Mouse (Mus musculus) liver, embryonic 15.5 days (tissue): Measurements from ENCODE around the gene Mapk8ip1. TPM values are rescaled to one million over a fixed set of nuclear protein-coding genes. Genes with fewer than 3 reads are reported as not detected.
"Not testable (repeated sequence)": the region's sequence is repeated elsewhere in the genome, so short reads cannot be mapped to it uniquely, and the experiment has no call there.

ENCODE experiments used
- ATAC-seq: fragments of 200-750 bp; cut with Nextera tagmentation; 2 replicates; pipeline ENCODE4 v1.8.0; 2017; ENCODE audit warnings: moderate number of reproducible peaks, mild to moderate bottlenecking, moderate library complexity; ENCODE audit not compliant: insufficient read depth
- H3K27ac ChIP-seq: fragments of 300-500 bp; sonication (generic); replicated peaks from 2 replicates; pipeline ENCODE4 v1.5.1; 2015; ENCODE audit warnings: mild to moderate bottlenecking, inconsistent platforms
- H3K27me3 ChIP-seq: fragments of 300-500 bp; sonication (generic); 2 replicates; pipeline ENCODE4 v1.6.1; 2015; ENCODE audit warnings: mild to moderate bottlenecking, inconsistent platforms
- H3K36me3 ChIP-seq: fragments of 300-500 bp; sonication (generic); replicated peaks from 2 replicates; pipeline ENCODE4 v1.6.1; 2015; ENCODE audit warnings: moderate library complexity, mild to moderate bottlenecking, inconsistent platforms
- H3K4me1 ChIP-seq: fragments of 300-500 bp; sonication (generic); replicated peaks from 2 replicates; pipeline ENCODE4 v1.6.1; 2015; ENCODE audit warnings: inconsistent platforms
- H3K4me2 ChIP-seq: fragments of 300-500 bp; sonication (generic); 2 replicates; pipeline ENCODE4 v1.6.1; 2015; ENCODE audit warnings: moderate library complexity, mild to moderate bottlenecking, inconsistent platforms
- H3K4me3 ChIP-seq: fragments of 300-500 bp; sonication (generic); replicated peaks from 2 replicates; pipeline ENCODE4 v1.5.1; 2015; ENCODE audit warnings: mild to moderate bottlenecking, inconsistent platforms
- H3K9ac ChIP-seq: fragments of 300-500 bp; sonication (generic); 2 replicates; pipeline ENCODE4 v1.6.1; 2015; ENCODE audit warnings: moderate library complexity, mild to moderate bottlenecking, inconsistent platforms
- H3K9me3 ChIP-seq: fragments of 300-500 bp; sonication (generic); replicated peaks from 2 replicates; pipeline ENCODE4 v1.6.1; 2016; ENCODE audit warnings: inconsistent platforms
- WGBS: fragments of 180-500 bp; shearing (Covaris S2); methylation state at CpG from one replicate; pipeline ENCODE4 v1.1.7; 2015; ENCODE audit warnings: mixed read lengths; ENCODE audit not compliant: insufficient replicate concordance; 5-methylcytosine and 5-hydroxymethylcytosine counted together
- polyA plus RNA-seq: library from polyadenylated mRNA; unstranded; fragments of >200 nt; fragmentation: Nextera tagmentation; extraction: Ambion mirVana; gene quantifications from 2 replicates; pipeline ENCODE4 v1.2.1, GENCODE M21; 2015

Gene Mapk8ip1
- polyA plus RNA-seq, 1 experiment from 2014 or later, result 1.9 TPM

DNA sequence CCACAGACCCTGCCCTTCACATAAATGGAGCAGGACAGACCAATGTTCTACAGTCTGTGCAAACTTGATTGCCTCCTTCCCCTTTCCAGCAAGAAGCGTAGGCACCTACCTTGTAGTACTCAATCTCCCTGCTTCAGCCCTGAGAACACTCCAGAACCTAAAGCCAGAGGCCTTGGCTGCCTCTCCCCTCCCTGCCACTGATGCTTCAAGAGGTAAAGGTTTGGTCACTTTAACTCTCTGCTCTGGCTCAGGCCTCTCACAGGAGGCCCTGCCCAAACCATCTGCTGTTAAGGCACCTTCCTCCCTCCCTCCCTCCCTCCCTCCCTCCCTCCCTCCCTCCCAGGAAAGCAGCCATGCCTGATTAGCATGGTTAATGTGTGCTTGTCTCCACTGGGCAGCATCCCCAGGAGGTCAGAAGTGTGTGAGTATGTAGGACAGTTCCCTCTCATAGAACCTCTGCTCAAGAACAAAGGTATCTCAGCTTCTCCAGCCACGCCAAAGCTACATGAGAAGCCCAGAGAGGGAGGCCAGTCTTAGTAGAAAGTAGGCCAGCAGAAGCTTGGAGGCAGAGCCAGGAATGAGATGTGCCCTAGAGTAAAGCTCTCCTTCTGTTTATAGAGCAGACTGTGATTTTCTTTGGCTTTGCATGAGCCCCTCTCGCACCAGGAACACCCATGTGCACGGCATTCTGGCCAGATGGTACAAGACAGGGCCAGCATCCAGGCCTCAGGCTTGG lies 1.7 kb upstream of the Mapk8ip1 start:
- Histone ChIP-seq H3K4me2 (no peak overlapping the region), H3K4me3 (no peak overlapping the region), H3K27me3 (peaks cover 38% of the 10 kb centered on the region), H3K4me1 (peaks cover 6% of the 10 kb centered on the region; the same call in 1 of the 2 replicates), H3K27ac (no peak overlapping the region), H3K36me3 (peaks cover 33% of the 10 kb centered on the region), H3K9ac (no peak overlapping the region), H3K9me3 (no peaks in the 10 kb centered on the region)
- ATAC-seq, result no peak
- WGBS, result 66% methylated on average over 4 of the region's 4 CpGs

GRCm38 (mm10) chr2:92400682-92401081 lies 381 bp downstream of the Mapk8ip1 start:
- peak overlapping the region; percentile 25; the same call in 1 of the 2 replicates for H3K9ac ChIP-seq
- no peak overlapping the region for H3K27ac ChIP-seq
- 9% methylated on average over 22 of the region's 22 CpGs for WGBS

DNA sequence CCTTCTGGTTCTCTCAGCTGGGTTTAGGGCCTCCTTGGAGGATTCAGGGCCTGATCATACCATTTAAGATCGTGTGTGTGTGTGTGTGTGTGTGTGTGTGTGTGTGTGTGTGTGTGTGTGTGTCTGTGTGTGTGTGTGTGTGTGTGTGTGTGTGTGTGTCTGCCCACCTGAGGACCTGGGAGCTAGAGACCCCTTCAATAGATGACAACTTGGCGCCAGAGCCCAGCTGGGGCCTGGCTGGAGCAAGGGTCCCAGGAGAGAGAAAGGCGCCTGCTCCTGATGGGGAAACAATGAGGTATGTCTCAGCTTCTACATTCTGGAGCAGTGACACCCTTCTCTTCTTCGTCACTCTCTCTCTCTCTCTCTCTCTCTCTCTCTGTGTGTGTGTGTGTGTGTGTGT lies 1.2 kb downstream of the Mapk8ip1 start:
- not testable (repeated sequence) for H3K27ac ChIP-seq, H3K4me2 ChIP-seq, H3K9me3 ChIP-seq, H3K9ac ChIP-seq, H3K36me3 ChIP-seq, H3K4me3 ChIP-seq, H3K4me1 ChIP-seq, ATAC-seq
- WGBS, result 67% methylated on average over 4 of the region's 4 CpGs
- peaks cover 42% of the 10 kb centered on the region for H3K27me3 ChIP-seq

More at GRCm38 (mm10) chr2:92400682-92401081, 381 bp downstream of the Mapk8ip1 start:
- Histone ChIP-seq H3K4me1 (peaks cover 6% of the 10 kb centered on the region; the same call in 1 of the 2 replicates), H3K36me3 (peaks cover 17% of the 10 kb centered on the region), H3K9me3 (no peaks in the 10 kb centered on the region), H3K4me3 (peak overlapping the region; percentile 52), H3K4me2 (peak overlapping the region; percentile 67), H3K27me3 (peaks cover 38% of the 10 kb centered on the region)
- no peak for ATAC-seq

DNA sequence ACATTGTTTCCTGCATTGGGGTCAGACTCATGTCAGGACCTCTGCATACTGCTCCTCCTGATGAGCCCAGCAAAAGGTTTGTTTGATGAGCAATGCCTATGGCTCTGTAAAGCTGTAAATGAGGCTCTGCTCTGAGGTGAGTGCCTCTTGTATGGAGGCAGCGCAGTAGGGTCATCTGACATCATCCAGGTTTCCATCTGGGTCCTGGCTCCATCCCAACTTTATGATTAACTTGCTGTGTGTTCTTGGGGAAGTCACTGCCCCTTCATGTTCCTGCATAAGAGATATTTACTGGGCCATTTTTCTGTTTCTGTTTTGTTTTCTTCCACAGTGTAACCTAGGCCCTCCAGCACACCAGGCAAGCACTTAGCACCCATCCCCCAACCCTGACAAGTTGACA lies 3.6 kb downstream of the Mapk8ip1 start:
- peaks cover 65% of the 10 kb centered on the region for H3K27me3 ChIP-seq
- no peak for ATAC-seq

DNA sequence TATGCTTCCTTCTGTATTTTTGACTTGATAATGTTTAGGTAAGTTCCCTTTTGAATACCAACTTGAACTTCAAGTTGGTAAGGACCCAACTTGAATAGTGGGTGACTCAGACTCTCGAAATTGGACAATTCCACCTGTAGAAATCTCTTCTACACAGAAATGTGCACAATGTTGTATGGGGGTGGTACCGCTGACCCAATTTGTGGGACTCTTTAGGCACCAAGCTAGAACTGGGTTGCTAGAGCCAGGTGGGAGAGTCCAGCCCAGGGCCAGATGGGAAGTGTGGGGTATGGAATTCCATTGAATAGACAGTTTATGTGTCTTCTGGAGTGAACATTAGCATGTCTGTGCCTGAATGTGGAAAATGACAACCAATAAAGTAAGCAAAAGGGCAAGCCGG lies 5.5 kb downstream of the Mapk8ip1 start:
- WGBS, result 68% methylated on average over 3 of the region's 3 CpGs
- H3K4me3 ChIP-seq, result no peak overlapping the region
- H3K27me3 ChIP-seq, result peaks cover 65% of the 10 kb centered on the region
- no peak overlapping the region for H3K27ac ChIP-seq
- peaks cover 11% of the 10 kb centered on the region; the same call in 1 of the 2 replicates for H3K4me1 ChIP-seq
- H3K9ac ChIP-seq, result no peak overlapping the region
- no peak overlapping the region for H3K4me2 ChIP-seq
- no peaks in the 10 kb centered on the region for H3K9me3 ChIP-seq
- H3K36me3 ChIP-seq, result no peaks in the 10 kb centered on the region
- no peak for ATAC-seq

More for the DNA sequence above, 3.6 kb downstream of the Mapk8ip1 start:
- H3K4me1 ChIP-seq, result peaks cover 9% of the 10 kb centered on the region; the same call in 1 of the 2 replicates
- H3K4me2 ChIP-seq, result no peak overlapping the region
- WGBS, result 54% methylated on average over 1 of the region's 1 CpGs
- H3K36me3 ChIP-seq, result no peaks in the 10 kb centered on the region
- no peak overlapping the region for H3K27ac ChIP-seq
- H3K9ac ChIP-seq, result no peak overlapping the region
- no peaks in the 10 kb centered on the region for H3K9me3 ChIP-seq
- no peak overlapping the region for H3K4me3 ChIP-seq

DNA sequence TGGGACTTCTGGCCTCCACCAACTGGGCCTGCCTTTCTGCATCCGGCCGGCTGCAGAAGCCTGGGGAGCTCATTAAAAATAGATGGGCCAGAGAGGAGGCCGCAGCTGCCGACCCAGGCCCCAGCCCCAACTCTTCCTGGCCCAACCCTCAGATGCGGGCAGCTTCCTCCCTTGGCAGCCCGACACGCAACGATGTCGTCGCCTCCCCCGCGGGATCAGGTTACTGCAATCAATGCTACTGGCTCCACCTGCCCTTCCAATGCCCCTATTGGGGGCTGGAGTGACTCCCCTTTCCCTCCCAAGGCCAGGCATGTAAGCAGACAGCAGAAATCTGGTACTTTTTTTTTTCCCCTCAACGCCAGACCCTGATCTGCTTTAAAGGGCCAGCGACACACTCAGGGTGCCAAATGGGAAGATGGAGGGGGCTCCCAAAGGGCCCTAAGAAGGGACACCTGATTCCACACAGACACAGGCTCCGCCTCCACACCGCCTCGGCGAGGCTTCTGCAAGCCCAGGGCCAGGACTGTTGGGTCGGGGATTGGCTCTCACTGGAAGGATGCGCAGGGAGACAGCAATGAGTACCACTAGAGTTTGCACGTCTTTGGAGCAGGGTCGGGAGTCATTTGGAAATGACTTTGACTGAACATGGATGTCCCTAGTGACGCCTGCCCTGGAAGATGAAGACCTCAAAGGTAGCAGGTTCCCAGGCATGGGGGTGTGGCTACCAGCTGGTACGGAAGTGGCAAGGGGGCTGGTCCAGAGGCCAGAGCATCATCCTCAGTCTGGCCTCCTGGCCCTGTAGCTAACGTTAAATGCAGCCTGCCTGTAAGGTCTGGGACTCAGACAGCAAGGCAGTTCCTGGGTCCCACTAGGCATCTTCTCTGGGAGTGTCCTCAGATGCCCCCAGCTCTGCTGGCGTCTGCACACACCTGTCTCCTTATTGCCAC lies 8.5 kb downstream of the Mapk8ip1 start:
- no peak overlapping the region for H3K27ac ChIP-seq
- H3K4me1 ChIP-seq, result peaks cover 24% of the 10 kb centered on the region
- peaks cover 77% of the 10 kb centered on the region for H3K27me3 ChIP-seq
- H3K4me3 ChIP-seq, result 0 out of 2 replicates have a peak overlapping the region, but pooled peaks have one; percentile 15
- WGBS, result 4% methylated on average over 26 of the region's 26 CpGs
- H3K9me3 ChIP-seq, result no peaks in the 10 kb centered on the region
- no peaks in the 10 kb centered on the region for H3K36me3 ChIP-seq
- peak overlapping the region; percentile 35 for H3K4me2 ChIP-seq
- H3K9ac ChIP-seq, result no peak overlapping the region
- no peak for ATAC-seq

DNA sequence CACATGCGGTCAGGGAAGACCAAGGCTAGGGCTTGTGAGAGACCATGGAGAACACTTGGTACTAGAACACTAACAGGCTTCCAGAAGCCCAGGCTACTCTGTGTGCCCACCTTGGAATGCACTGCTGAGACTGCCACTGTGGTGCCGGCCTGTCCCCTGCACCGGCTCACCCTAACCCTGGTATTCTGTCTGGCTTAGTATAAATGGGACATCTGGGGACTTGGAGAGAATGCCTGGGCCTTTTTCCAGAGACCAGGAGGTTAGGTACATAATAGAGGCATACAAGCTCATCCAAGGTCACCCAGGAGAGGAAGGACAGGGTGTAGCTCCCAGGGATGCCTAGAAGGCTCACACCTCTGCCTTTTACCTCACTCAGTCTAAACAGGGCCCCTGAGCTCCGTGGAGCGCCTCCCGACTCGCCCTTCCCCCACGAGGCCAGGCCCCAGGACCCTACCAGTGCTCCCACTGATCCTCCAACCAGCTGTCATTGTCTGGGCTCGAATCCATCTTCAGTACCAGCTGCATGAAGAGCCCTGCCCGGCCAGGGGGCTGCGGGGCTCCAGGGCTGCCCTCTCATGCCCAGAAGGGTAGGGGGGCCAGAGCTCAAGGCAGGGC lies 9.3 kb downstream of the Mapk8ip1 start:
- H3K9ac ChIP-seq, result no peak overlapping the region
- peaks cover 24% of the 10 kb centered on the region for H3K4me1 ChIP-seq
- peak overlapping the region; percentile 35 for H3K4me2 ChIP-seq
- H3K27ac ChIP-seq, result no peak overlapping the region
- 0 out of 2 replicates have a peak overlapping the region, but pooled peaks have one; percentile 15 for H3K4me3 ChIP-seq
- no peak for ATAC-seq
- H3K36me3 ChIP-seq, result no peaks in the 10 kb centered on the region
- H3K27me3 ChIP-seq, result peaks cover 85% of the 10 kb centered on the region
- no peaks in the 10 kb centered on the region for H3K9me3 ChIP-seq
- 31% methylated on average over 11 of the region's 11 CpGs for WGBS

DNA sequence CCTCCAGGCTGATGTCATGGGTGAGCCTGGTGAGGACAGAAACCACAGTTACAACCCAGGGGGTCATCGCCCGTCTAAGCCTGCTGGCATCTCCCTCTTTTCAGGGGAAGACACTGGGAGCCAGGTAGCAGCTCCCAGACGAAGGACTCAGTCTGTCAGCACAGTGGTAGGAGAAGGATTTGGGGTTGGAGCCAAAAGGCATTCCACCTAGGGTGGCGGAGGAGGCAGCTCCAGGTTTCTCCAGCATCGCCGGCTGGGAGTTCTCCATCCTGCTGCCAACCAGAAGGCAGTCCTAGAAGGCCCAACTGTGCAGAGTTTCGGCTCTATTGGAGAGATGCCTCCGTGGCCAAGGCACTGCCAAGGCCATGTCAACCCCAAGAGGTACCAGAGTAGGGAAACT lies 9.9 kb downstream of the Mapk8ip1 start:
- H3K4me2 ChIP-seq, result no peak overlapping the region
- no peaks in the 10 kb centered on the region for H3K36me3 ChIP-seq
- 58% methylated on average over 8 of the region's 8 CpGs for WGBS
- no peaks in the 10 kb centered on the region for H3K9me3 ChIP-seq
- no peak overlapping the region for H3K4me3 ChIP-seq
- peaks cover 24% of the 10 kb centered on the region for H3K4me1 ChIP-seq
- H3K27ac ChIP-seq, result no peak overlapping the region
- peaks cover 92% of the 10 kb centered on the region for H3K27me3 ChIP-seq
- ATAC-seq, result no peak
- no peak overlapping the region for H3K9ac ChIP-seq

- H3K27me3 ChIP-seq, result peaks cover 92% of the 10 kb centered on the region
- H3K4me2 ChIP-seq, result no peak overlapping the region
- H3K4me3 ChIP-seq, result no peak overlapping the region
- 35% methylated on average over 6 of the region's 6 CpGs for WGBS
- no peak overlapping the region for H3K27ac ChIP-seq
- H3K36me3 ChIP-seq, result no peaks in the 10 kb centered on the region
- no peaks in the 10 kb centered on the region for H3K9me3 ChIP-seq
- ATAC-seq, result no peak
- peaks cover 24% of the 10 kb centered on the region for H3K4me1 ChIP-seq
- no peak overlapping the region for H3K9ac ChIP-seq
Measured at GRCm38 (mm10) chr2:92390206-92390930, 10.7 kb downstream of the Mapk8ip1 start.

- Histone ChIP-seq H3K4me2 (peak overlapping the region; percentile 64), H3K4me1 (peaks cover 24% of the 10 kb centered on the region), H3K4me3 (peak overlapping the region; percentile 48), H3K27me3 (peaks cover 85% of the 10 kb centered on the region), H3K9me3 (no peaks in the 10 kb centered on the region), H3K9ac (no peak overlapping the region), H3K36me3 (no peaks in the 10 kb centered on the region), H3K27ac (no peak overlapping the region)
- WGBS, result 11% methylated on average over 10 of the region's 10 CpGs
- no peak for ATAC-seq
Measured at GRCm38 (mm10) chr2:92389645-92390044, 11.4 kb downstream of the Mapk8ip1 start.
